Mouse (Mus musculus): ENCODE measurements around the gene Ell.

DNA sequence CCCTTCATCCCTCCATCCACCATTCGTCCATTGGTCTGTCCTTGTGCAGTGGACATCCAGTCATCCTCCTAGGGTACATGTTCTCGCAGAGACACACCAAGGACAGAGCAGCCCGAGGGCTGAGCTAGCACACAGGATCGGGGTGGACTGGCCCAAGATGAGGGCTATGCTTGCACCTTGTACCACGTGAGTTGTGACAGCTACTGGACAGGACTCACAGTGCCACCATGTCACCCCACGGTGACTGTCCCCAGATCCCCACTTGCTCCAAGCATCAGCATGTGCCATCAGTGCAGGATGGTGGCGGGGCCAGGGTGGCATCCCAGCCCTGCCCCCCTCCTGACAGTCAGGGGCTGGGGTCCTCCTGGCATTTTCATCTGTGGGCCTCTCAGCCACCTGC lies 65.3 kb downstream of the Ell start:
- TF ChIP-seq CTCF (IDR thresholded peaks at IDR 0.05; ENCODE audit: extremely low read depth, insufficient read length, insufficient replicate concordance, low read depth, low read length), result no peak
- no peak for TF ChIP-seq POLR2A (IDR thresholded peaks at IDR 0.05; ENCODE audit: low read depth, low read length)

All from small intestine, adult 2 months (tissue).